Mouse (Mus musculus) midbrain, embryonic 16.5 days (tissue): Measurements from ENCODE around the gene Efhd2. TPM values are rescaled to one million over a fixed set of nuclear protein-coding genes. Genes with fewer than 3 reads are reported as not detected.

ENCODE experiments used
- ATAC-seq: fragments of 200-750 bp; cut with Nextera tagmentation; 2 replicates; pipeline ENCODE4 v1.8.0; 2017; ENCODE audit warnings: moderate TSS enrichment
- H3K27ac ChIP-seq: fragments of 300-500 bp; sonication (generic); 2 replicates; pipeline ENCODE4 v1.5.1; 2014; ENCODE audit warnings: mild to moderate bottlenecking, low read length, mixed read lengths
- H3K27me3 ChIP-seq: fragments of 300-500 bp; sonication (generic); 2 replicates; pipeline ENCODE4 v1.6.1; 2014; ENCODE audit warnings: low read depth, low read length, mixed read lengths; ENCODE audit not compliant: control insufficient read depth, insufficient read depth
- H3K36me3 ChIP-seq: fragments of 300-500 bp; sonication (generic); 2 replicates; pipeline ENCODE4 v1.6.1; 2014; ENCODE audit warnings: mild to moderate bottlenecking, low read length, moderate library complexity, mixed read lengths; ENCODE audit not compliant: control insufficient read depth, insufficient read depth
- H3K4me1 ChIP-seq: fragments of 300-500 bp; sonication (generic); 2 replicates; pipeline ENCODE4 v1.6.1; 2014; ENCODE audit warnings: mild to moderate bottlenecking, low read length, mixed read lengths; ENCODE audit not compliant: control insufficient read depth, insufficient read depth
- H3K4me2 ChIP-seq: fragments of 300-500 bp; sonication (generic); 2 replicates; pipeline ENCODE4 v1.6.1; 2014; ENCODE audit warnings: mild to moderate bottlenecking, low read length, mixed read lengths
- H3K4me3 ChIP-seq: fragments of 300-500 bp; sonication (generic); 2 replicates; pipeline ENCODE4 v1.5.1; 2014; ENCODE audit warnings: low read depth, mild to moderate bottlenecking, low read length, moderate library complexity, mixed read lengths
- H3K9ac ChIP-seq: fragments of 300-500 bp; sonication (generic); 2 replicates; pipeline ENCODE4 v1.6.1; 2014; ENCODE audit warnings: low read depth, low read length, mixed read lengths
- H3K9me3 ChIP-seq: fragments of 300-500 bp; sonication (generic); replicated peaks from 2 replicates; pipeline ENCODE4 v1.6.1; 2014; ENCODE audit warnings: mild to moderate bottlenecking, low read length, mixed read lengths; ENCODE audit not compliant: control insufficient read depth, poor library complexity, severe bottlenecking
- WGBS: fragments of 180-500 bp; shearing (Covaris S2); extraction: QIAGEN DNeasy Blood & Tissue Kit; methylation state at CpG from one replicate; pipeline ENCODE4 v1.1.7; 2014; 5-methylcytosine and 5-hydroxymethylcytosine counted together
- polyA plus RNA-seq: library from polyadenylated mRNA; unstranded; fragments of >200 nt; fragmentation: Nextera tagmentation; extraction: Ambion mirVana; gene quantifications from 2 replicates; pipeline ENCODE4 v1.2.1, GENCODE M21; 2015

The Efhd2 gene
- polyA plus RNA-seq, 1 experiment from 2014 or later: 67.4 TPM

GRCm38 (mm10) chr4:141901711-141902478, 27.2 kb upstream of the Efhd2 start:
- peaks cover 27% of the 10 kb centered on the region for H3K4me1 ChIP-seq
- no peaks in the 10 kb centered on the region for H3K36me3 ChIP-seq
- WGBS: 7% methylated on average over 17 of the region's 17 CpGs
- no peaks in the 10 kb centered on the region for H3K27me3 ChIP-seq
- H3K27ac ChIP-seq: peak overlapping the region; percentile 76
- H3K4me3 ChIP-seq: no peak overlapping the region
- H3K9ac ChIP-seq: peak overlapping the region; percentile 59
- H3K9me3 ChIP-seq: no peaks in the 10 kb centered on the region
- ATAC-seq: peak; percentile 81
- peak overlapping the region; percentile 36 for H3K4me2 ChIP-seq

- peaks cover 27% of the 10 kb centered on the region for H3K4me1 ChIP-seq
- H3K27ac ChIP-seq: peak overlapping the region; percentile 76
- WGBS: 36% methylated on average over 11 of the region's 11 CpGs
- no peak overlapping the region for H3K4me2 ChIP-seq
- no peaks in the 10 kb centered on the region for H3K9me3 ChIP-seq
- no peaks in the 10 kb centered on the region for H3K27me3 ChIP-seq
- H3K9ac ChIP-seq: no peak overlapping the region
- no peaks in the 10 kb centered on the region for H3K36me3 ChIP-seq
- ATAC-seq: no peak
- H3K4me3 ChIP-seq: no peak overlapping the region
Measured at GRCm38 (mm10) chr4:141900421-141900820, 25.7 kb upstream of the Efhd2 start.

- Histone ChIP-seq H3K27me3 (no peaks in the 10 kb centered on the region), H3K9me3 (no peaks in the 10 kb centered on the region), H3K36me3 (no peaks in the 10 kb centered on the region), H3K4me3 (no peak overlapping the region), H3K9ac (no peak overlapping the region), H3K4me1 (peaks cover 27% of the 10 kb centered on the region), H3K27ac (peak overlapping the region; percentile 44), H3K4me2 (no peak overlapping the region)
- 4% methylated on average over 8 of the region's 8 CpGs for WGBS
- peak; percentile 36; the same call in 1 of the 2 replicates for ATAC-seq
Measured at GRCm38 (mm10) chr4:141899936-141900335, 25.2 kb upstream of the Efhd2 start.

GRCm38 (mm10) chr4:141898905-141899304, 24.2 kb upstream of the Efhd2 start:
- peaks cover 27% of the 10 kb centered on the region for H3K4me1 ChIP-seq
- no peaks in the 10 kb centered on the region for H3K9me3 ChIP-seq
- no peak overlapping the region for H3K4me2 ChIP-seq
- no peaks in the 10 kb centered on the region for H3K27me3 ChIP-seq
- no peaks in the 10 kb centered on the region for H3K36me3 ChIP-seq
- ATAC-seq: no peak
- H3K4me3 ChIP-seq: no peak overlapping the region
- 81% methylated on average over 8 of the region's 8 CpGs for WGBS
- peak overlapping the region; percentile 44 for H3K27ac ChIP-seq
- no peak overlapping the region for H3K9ac ChIP-seq

GRCm38 (mm10) chr4:141897838-141898237, 23.1 kb upstream of the Efhd2 start:
- H3K4me3 ChIP-seq: no peak overlapping the region
- H3K9me3 ChIP-seq: no peaks in the 10 kb centered on the region
- H3K27me3 ChIP-seq: no peaks in the 10 kb centered on the region
- no peaks in the 10 kb centered on the region for H3K36me3 ChIP-seq
- H3K27ac ChIP-seq: peak overlapping the region; percentile 0; the same call in 1 of the 2 replicates
- no peak overlapping the region for H3K9ac ChIP-seq
- peaks cover 27% of the 10 kb centered on the region for H3K4me1 ChIP-seq
- ATAC-seq: no peak
- WGBS: 34% methylated on average over 3 of the region's 3 CpGs
- H3K4me2 ChIP-seq: no peak overlapping the region

- no peak overlapping the region for H3K27ac ChIP-seq
Measured at GRCm38 (mm10) chr4:141897225-141897624, 22.5 kb upstream of the Efhd2 start.

GRCm38 (mm10) chr4:141895772-141896171, 21.1 kb upstream of the Efhd2 start:
- Histone ChIP-seq H3K27ac (no peak overlapping the region), H3K4me1 (peaks cover 16% of the 10 kb centered on the region), H3K9ac (no peak overlapping the region), H3K9me3 (no peaks in the 10 kb centered on the region), H3K4me3 (no peak overlapping the region), H3K27me3 (no peaks in the 10 kb centered on the region), H3K36me3 (no peaks in the 10 kb centered on the region), H3K4me2 (no peak overlapping the region)
- ATAC-seq: no peak
- whole genome bisulfite sequencing: 80% methylated on average over 12 of the region's 12 CpGs

More at GRCm38 (mm10) chr4:141897225-141897624, 22.5 kb upstream of the Efhd2 start:
- no peak overlapping the region for H3K9ac ChIP-seq
- no peak overlapping the region for H3K4me2 ChIP-seq
- H3K4me1 ChIP-seq: peaks cover 26% of the 10 kb centered on the region
- WGBS: 73% methylated on average over 6 of the region's 6 CpGs
- H3K9me3 ChIP-seq: no peaks in the 10 kb centered on the region
- no peak for ATAC-seq
- H3K36me3 ChIP-seq: no peaks in the 10 kb centered on the region
- no peak overlapping the region for H3K4me3 ChIP-seq
- no peaks in the 10 kb centered on the region for H3K27me3 ChIP-seq

GRCm38 (mm10) chr4:141893157-141893784, 18.6 kb upstream of the Efhd2 start:
- Histone ChIP-seq H3K9me3 (no peaks in the 10 kb centered on the region), H3K27me3 (no peaks in the 10 kb centered on the region), H3K36me3 (no peaks in the 10 kb centered on the region), H3K27ac (no peak overlapping the region), H3K4me1 (peaks cover 8% of the 10 kb centered on the region), H3K4me3 (no peak overlapping the region), H3K9ac (no peak overlapping the region), H3K4me2 (no peak overlapping the region)
- WGBS: 90% methylated on average over 8 of the region's 8 CpGs
- ATAC-seq: no peak

GRCm38 (mm10) chr4:141886385-141886968, 11.8 kb upstream of the Efhd2 start:
- no peak overlapping the region for H3K27ac ChIP-seq
- WGBS: 55% methylated on average over 6 of the region's 6 CpGs
- no peak for ATAC-seq

More at GRCm38 (mm10) chr4:141886385-141886968, 11.8 kb upstream of the Efhd2 start:
- Histone ChIP-seq H3K27me3 (no peaks in the 10 kb centered on the region), H3K4me1 (no peaks in the 10 kb centered on the region), H3K36me3 (no peaks in the 10 kb centered on the region), H3K9ac (no peak overlapping the region), H3K9me3 (no peaks in the 10 kb centered on the region), H3K4me3 (no peak overlapping the region), H3K4me2 (no peak overlapping the region)
